Mouse (Mus musculus) testis, adult 2 months (tissue): ENCODE measurements around the gene Rgs9.
A peak's percentile ranks its signal among the peaks of the same experiment; 100 is the strongest.

Experiments used
- CTCF ChIP-seq: fragments of 200-500 bp; IDR thresholded peaks from 2 replicates; pipeline ENCODE4 v1.5.1; 2012; ENCODE audit warnings: low read depth, mild to moderate bottlenecking, inconsistent platforms, low read length, moderate library complexity; ENCODE audit not compliant: control insufficient read depth, insufficient read depth, insufficient replicate concordance
- POLR2A ChIP-seq: fragments of 200-500 bp; IDR thresholded peaks from 2 replicates; pipeline ENCODE4 v1.6.1; 2012; ENCODE audit warnings: low read depth, mild to moderate bottlenecking, inconsistent platforms, low read length, moderate library complexity; ENCODE audit not compliant: control insufficient read depth

GRCm38 (mm10) chr11:109311885-109312605, 14.1 kb upstream of the Rgs9 start:
- TF ChIP-seq POLR2A: peak; percentile 65
- no peak for TF ChIP-seq CTCF
